Mouse (Mus musculus) right cerebral cortex, postnatal 4 days (tissue): ENCODE measurements around the gene Olfr345.

Experiments
- DNase-seq: peaks from one replicate; pipeline ENCODE4 v3.0.0-alpha.2; 2022

Gene Olfr345

DNA sequence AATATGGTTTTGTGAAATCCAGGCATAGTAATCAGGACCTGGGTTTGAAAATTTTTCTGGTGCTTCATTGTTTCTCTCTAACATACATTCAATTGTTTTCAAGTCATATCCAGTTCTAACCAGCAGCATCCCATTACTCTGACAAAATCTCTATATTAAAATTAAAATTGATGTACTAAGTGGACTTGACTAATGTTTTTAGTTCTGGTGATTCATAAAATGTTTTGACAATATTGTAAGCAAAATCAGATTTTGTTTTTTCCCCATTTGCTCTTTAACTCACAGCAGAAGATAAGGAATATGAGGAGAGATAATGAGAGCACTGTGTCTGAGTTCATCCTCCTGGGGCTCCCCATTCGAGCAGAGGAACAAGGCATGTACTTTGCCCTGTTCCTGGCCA is at the start of gene Olfr345:
Olfr345 (plus strand) TSS at position 301 of the 400 bp plus-strand sequence.
- no peak for DNase-seq

DNA sequence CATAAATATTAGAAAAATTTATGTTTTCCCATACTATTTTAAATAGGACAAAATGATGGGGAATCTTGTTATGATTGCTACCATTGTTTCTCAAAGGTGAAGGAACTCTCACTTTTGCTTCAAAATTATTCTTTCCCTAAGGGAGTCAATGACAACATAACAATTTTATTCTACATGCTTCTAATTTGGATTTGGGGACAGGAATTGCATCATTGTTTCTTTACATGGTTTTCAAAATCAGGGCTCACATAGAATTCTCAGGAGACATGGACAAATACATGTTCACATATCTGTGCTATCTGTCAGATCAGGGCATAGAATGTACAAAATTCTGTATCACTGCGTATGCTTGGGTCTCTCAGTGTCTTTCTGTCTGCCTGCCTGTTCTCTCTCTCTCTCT is 45.6 kb downstream of the Olfr345 start, which contains the start of gene Olfr346:
Olfr346 (plus strand) TSS at position 301 of the 400 bp plus-strand sequence.
- no peak for DNase-seq
